Mouse (Mus musculus) heart, adult 2 months (tissue): Measurements from ENCODE around the gene Mast3.
A peak's percentile ranks its signal among the peaks of the same experiment; 100 is the strongest.

Experiments
- CTCF ChIP-seq: fragments of 200-600 bp; IDR thresholded peaks from 2 replicates; pipeline ENCODE4 v1.8.1; 2022; ENCODE audit warnings: antibody characterized with exemption, mild to moderate bottlenecking, moderate library complexity
- EP300 ChIP-seq: fragments of 200-500 bp; IDR thresholded peaks from 2 replicates; pipeline ENCODE4 v1.6.1; 2011; ENCODE audit warnings: low read depth, low read length, control low read depth; ENCODE audit not compliant: insufficient read depth
- POLR2A ChIP-seq: fragments of 200-500 bp; IDR thresholded peaks from 2 replicates; pipeline ENCODE4 v1.6.1; 2011; ENCODE audit warnings: mild to moderate bottlenecking, low read depth, low read length, control low read depth; ENCODE audit not compliant: insufficient read depth

DNA sequence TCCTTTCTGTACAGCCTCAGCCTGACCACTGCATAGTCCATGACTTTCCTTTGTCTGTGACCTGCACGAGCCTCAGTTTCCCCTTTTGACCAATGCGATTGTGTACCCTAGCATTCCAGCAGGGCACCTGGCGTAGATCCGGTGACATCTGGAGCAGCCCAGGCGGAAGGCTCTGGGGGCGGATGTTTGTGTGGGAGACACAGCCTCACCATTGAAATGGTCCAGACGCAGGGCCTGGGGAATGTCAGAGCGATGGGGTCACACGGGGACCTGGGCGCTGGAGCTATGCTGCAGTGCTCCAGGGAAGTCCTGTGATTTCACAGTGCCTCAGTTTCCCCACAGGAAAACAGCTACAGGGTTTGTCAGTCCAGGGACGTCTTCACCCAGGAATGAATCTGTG is 62.7 kb downstream of the Mast3 start:
- TF ChIP-seq CTCF, result no peak
- TF ChIP-seq POLR2A, result 0 out of 2 replicates have a peak, but pooled peaks have one; percentile 33
- TF ChIP-seq EP300, result no peak
